ENCODE assay signal across 27 mouse cellular contexts in the genomic region with DNA sequence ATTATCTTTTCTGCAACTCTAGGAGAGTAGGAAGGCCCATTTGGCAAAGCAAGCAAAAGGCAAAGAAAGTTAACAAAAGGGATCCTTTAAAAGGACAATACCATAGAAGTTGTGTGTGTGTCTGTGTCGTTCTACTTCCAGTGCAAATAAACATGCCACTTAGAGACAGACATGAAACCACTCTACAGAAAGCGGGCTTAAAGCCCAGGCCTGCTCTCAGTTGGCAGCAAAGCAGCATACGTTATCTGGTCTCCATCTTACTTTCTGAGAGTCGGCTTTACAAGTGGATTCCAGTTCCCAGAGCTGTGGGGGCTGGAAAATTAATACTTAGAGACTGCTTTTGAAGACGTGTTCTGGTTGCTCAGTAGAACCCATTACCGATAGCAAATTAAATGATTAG.
DNase-seq lines count a peak whose midpoint lies in the region; ATAC-seq and TF ChIP-seq lines count a peak whose summit lies in the region.
"Had no signal": no experiment of that assay in that cellular context is flagged by ENCODE, and none has a peak within 500 bp of the region (broad histone marks: within the 10 kb centered on the region; RNA-seq: fewer than 3 reads in every experiment).

No protein-coding gene starts in this region.

- H3K36me3 ChIP-seq in forebrain, embryonic 14.5 days (ENCODE audit: control insufficient read depth, insufficient read depth, low read length): peaks cover 24% of the 10 kb centered on the region
- H3K36me3 ChIP-seq in forebrain, embryonic 11.5 days (ENCODE audit: control insufficient read depth, insufficient read depth, low read length): no peaks in the 10 kb centered on the region; the same call in 1 of the 2 replicates
- H3K36me3 ChIP-seq in lung, postnatal 0 days (ENCODE audit: insufficient read depth, low read length): no peaks in the 10 kb centered on the region

- H3K27ac ChIP-seq in forebrain, embryonic 14.5 days (ENCODE audit: low read depth, low read length): no peak overlapping the region
- no peak overlapping the region for H3K27ac ChIP-seq in forebrain, embryonic 11.5 days (ENCODE audit: low read depth, low read length)
- H3K27ac ChIP-seq in lung, postnatal 0 days (ENCODE audit: low read length): no peak overlapping the region
- H3K27ac ChIP-seq: embryonic facial prominence, embryonic 13.5 days; heart, embryonic 13.5 days; kidney, embryonic 15.5 days; layer of hippocampus, adult 2 months; left cerebral cortex, adult 2 months; limb, embryonic 13.5 days; midbrain, embryonic 12.5 days had no signal

- intact Hi-C loops in heart, postnatal 36 days (cut with DNase I): no loop called here

- H3K4me3 ChIP-seq in forebrain, embryonic 14.5 days (ENCODE audit: low read depth, low read length): no peak overlapping the region
- no peak overlapping the region for H3K4me3 ChIP-seq in forebrain, embryonic 11.5 days (ENCODE audit: low read depth, low read length)
- H3K4me3 ChIP-seq in lung, postnatal 0 days (ENCODE audit: low read depth, low read length): no peak overlapping the region
- no peak overlapping the region for H3K4me3 ChIP-seq in lung, adult 2 months (replicated peaks; ENCODE audit: extremely low read depth, low read depth, low read length)
- H3K4me3 ChIP-seq: embryonic facial prominence, embryonic 13.5 days; erythroblast, embryonic 14.5 days; heart, embryonic 13.5 days; kidney, embryonic 15.5 days; layer of hippocampus, adult 2 months; left cerebral cortex, adult 2 months; limb, embryonic 13.5 days; megakaryocyte, embryonic 14.5 days; midbrain, embryonic 12.5 days had no signal

- peaks cover 11% of the 10 kb centered on the region for H3K4me1 ChIP-seq in forebrain, embryonic 14.5 days (ENCODE audit: control insufficient read depth, insufficient read depth, low read length)
- no peaks in the 10 kb centered on the region for H3K4me1 ChIP-seq in forebrain, embryonic 11.5 days (replicated peaks; ENCODE audit: control insufficient read depth, insufficient read depth, low read length)
- peaks cover 2% of the 10 kb centered on the region; the same call in 1 of the 2 replicates for H3K4me1 ChIP-seq in lung, postnatal 0 days (ENCODE audit: insufficient read depth, low read depth, low read length)
- H3K4me1 ChIP-seq in lung, adult 2 months (ENCODE audit: control insufficient read depth, insufficient read depth, low read length): no peaks in the 10 kb centered on the region
- H3K4me1 ChIP-seq: megakaryocyte, embryonic 14.5 days had no signal

- H3K4me2 ChIP-seq in forebrain, embryonic 14.5 days (ENCODE audit: low read length): no peak overlapping the region
- no peak overlapping the region for H3K4me2 ChIP-seq in forebrain, embryonic 11.5 days (ENCODE audit: low read depth, low read length, severe bottlenecking)
- no peak overlapping the region for H3K4me2 ChIP-seq in lung, postnatal 0 days (replicated peaks; ENCODE audit: low read depth, low read length)
- H3K4me2 ChIP-seq: embryonic facial prominence, embryonic 13.5 days; heart, embryonic 13.5 days; kidney, embryonic 15.5 days; limb, embryonic 13.5 days; liver, embryonic 11.5 days; midbrain, embryonic 12.5 days had no signal

- 44% methylated on average over 6 of the region's 6 CpGs for WGBS in forebrain, embryonic 14.5 days
- WGBS in forebrain, embryonic 11.5 days: 89% methylated on average over 6 of the region's 6 CpGs
- WGBS in lung, postnatal 0 days: 41% methylated on average over 6 of the region's 6 CpGs
- WGBS in lung, adult 2 months: 54% methylated on average over 6 of the region's 6 CpGs

- no peak for TF ChIP-seq EP300 in lung, postnatal 0 days (IDR thresholded peaks at IDR 0.05)

- ATAC-seq in forebrain, embryonic 14.5 days: peak; percentile 62; the same call in 1 of the 2 replicates
- ATAC-seq in forebrain, embryonic 11.5 days (replicated peaks; ENCODE audit: low FRiP score): no peak
- no peak for ATAC-seq in lung, postnatal 0 days
- ATAC-seq: Patski had no signal

- no peak for TF ChIP-seq CTCF in lung, postnatal 0 days (IDR thresholded peaks at IDR 0.05)
- TF ChIP-seq CTCF in lung, adult 2 months (IDR thresholded peaks at IDR 0.05; ENCODE audit: insufficient read depth, low read length): no peak

- no peaks in the 10 kb centered on the region for H3K27me3 ChIP-seq in forebrain, embryonic 14.5 days (replicated peaks; ENCODE audit: control insufficient read depth, insufficient read depth, low read length)
- H3K27me3 ChIP-seq in forebrain, embryonic 11.5 days (ENCODE audit: control insufficient read depth, insufficient read depth, low read length): no peaks in the 10 kb centered on the region
- no peaks in the 10 kb centered on the region for H3K27me3 ChIP-seq in lung, postnatal 0 days (replicated peaks; ENCODE audit: insufficient read depth, low read length)
- H3K27me3 ChIP-seq: embryonic facial prominence, embryonic 13.5 days; heart, embryonic 13.5 days; kidney, embryonic 15.5 days; limb, embryonic 13.5 days; megakaryocyte, embryonic 14.5 days; midbrain, embryonic 12.5 days; Patski had no signal

- DNase-seq in forebrain, embryonic 14.5 days (ENCODE audit: low spot score): peak; percentile 81
- no peak for DNase-seq in forebrain, embryonic 11.5 days (ENCODE audit: low spot score)
- peak; percentile 25 for DNase-seq in heart, postnatal 4 days
- no peak for DNase-seq in heart, postnatal 36 days
- peak; percentile 10 for DNase-seq in lung, postnatal 0 days (ENCODE audit: low spot score)
- no peak for DNase-seq in lung, adult 2 months
- no peak for DNase-seq in kidney, postnatal 4 days
- DNase-seq: adrenal gland, postnatal 10 days; cerebellum, adult 11-12 months; cerebellum, adult 9-11 months; embryo, embryonic 11 days; gastrocnemius, postnatal 14 days; kidney, adult 18-20 months; kidney, postnatal 25 days; lung, postnatal 4 days; thymus, postnatal 4 days had no signal

- no peaks in the 10 kb centered on the region for H3K9me3 ChIP-seq in forebrain, embryonic 14.5 days (replicated peaks; ENCODE audit: control insufficient read depth, low read length)
- H3K9me3 ChIP-seq in forebrain, embryonic 11.5 days (ENCODE audit: control insufficient read depth, low read length): no peaks in the 10 kb centered on the region
- H3K9me3 ChIP-seq in lung, postnatal 0 days (ENCODE audit: low read length): no peaks in the 10 kb centered on the region
- H3K9me3 ChIP-seq: embryonic facial prominence, embryonic 13.5 days; heart, embryonic 13.5 days; kidney, embryonic 15.5 days; limb, embryonic 13.5 days; midbrain, embryonic 12.5 days had no signal

- TF ChIP-seq POLR2A in lung, adult 2 months (IDR thresholded peaks at IDR 0.05; ENCODE audit: borderline replicate concordance, extremely low read depth, low read depth, low read length): no peak

- no peak overlapping the region for H3K9ac ChIP-seq in forebrain, embryonic 14.5 days (ENCODE audit: low read length)
- H3K9ac ChIP-seq in forebrain, embryonic 11.5 days (ENCODE audit: low read length): no peak overlapping the region
- H3K9ac ChIP-seq in lung, postnatal 0 days (replicated peaks; ENCODE audit: low read depth): no peak overlapping the region
- H3K9ac ChIP-seq: embryonic facial prominence, embryonic 13.5 days; heart, embryonic 13.5 days; kidney, embryonic 15.5 days; limb, embryonic 13.5 days; midbrain, embryonic 12.5 days had no signal

Comparison
In these comparisons a context has a peak if more than half of its experiments do, and no peak if none do; other contexts are left out.
1. DNase-seq: peak in forebrain, embryonic 14.5 days (single experiment), heart, postnatal 4 days (single experiment) and lung, postnatal 0 days (single experiment); none in forebrain, embryonic 11.5 days (single experiment), heart, postnatal 36 days (0 of 2), lung, adult 2 months (single experiment) and kidney, postnatal 4 days (0 of 2).